Mouse (Mus musculus) layer of hippocampus, postnatal 10 days (tissue): ENCODE measurements around the gene Acap2. TPM values are rescaled to one million over a fixed set of nuclear protein-coding genes. Genes with fewer than 3 reads are reported as not detected.

ENCODE experiments used
- DNase-seq, 2 experiments: peaks; one replicate each; pipeline ENCODE4 v3.0.0; 2021; ENCODE audit warnings: low spot score in 2 of 2
- total RNA-seq, 2 experiments: library from RNA; stranded (reverse); gene quantifications; 2 replicates each; pipeline ENCODE4 v1.2.3; 2021

Acap2 gene
- total RNA-seq, 2 experiments from 2014 or later = 77.5 to 81.6 TPM

- DNase-seq = no peak
Measured at GRCm38 (mm10) chr16:31171418-31171817, 29.6 kb downstream of the Acap2 start.

- DNase-seq = no peak
Measured at GRCm38 (mm10) chr16:31170297-31170696, 30.7 kb downstream of the Acap2 start.

GRCm38 (mm10) chr16:31169596-31169995, 31.4 kb downstream of the Acap2 start:
- no peak for DNase-seq

- no peak for DNase-seq
Measured at GRCm38 (mm10) chr16:31167934-31168333, 33.1 kb downstream of the Acap2 start.

GRCm38 (mm10) chr16:31167017-31167887, 33.8 kb downstream of the Acap2 start:
- DNase-seq = no peak

GRCm38 (mm10) chr16:31165907-31166306, 35.1 kb downstream of the Acap2 start:
- DNase-seq = no peak

GRCm38 (mm10) chr16:31165467-31165866, 35.6 kb downstream of the Acap2 start:
- no peak for DNase-seq

GRCm38 (mm10) chr16:31164125-31164524, 36.9 kb downstream of the Acap2 start:
- DNase-seq = no peak

GRCm38 (mm10) chr16:31160486-31160885, 40.6 kb downstream of the Acap2 start:
- no peak for DNase-seq

GRCm38 (mm10) chr16:31159491-31159890, 41.6 kb downstream of the Acap2 start:
- DNase-seq = no peak

GRCm38 (mm10) chr16:31149841-31150240, 51.2 kb downstream of the Acap2 start:
- no peak for DNase-seq

- DNase-seq = no peak
Measured at GRCm38 (mm10) chr16:31148891-31149290, 52.2 kb downstream of the Acap2 start.

- no peak for DNase-seq
Measured at GRCm38 (mm10) chr16:31147766-31148165, 53.3 kb downstream of the Acap2 start.

- no peak for DNase-seq
Measured at GRCm38 (mm10) chr16:31141916-31142315, 59.1 kb downstream of the Acap2 start.

- no peak for DNase-seq
Measured at GRCm38 (mm10) chr16:31136616-31137253, 64.3 kb downstream of the Acap2 start.

- no peak for DNase-seq
Measured at GRCm38 (mm10) chr16:31135519-31135918, 65.5 kb downstream of the Acap2 start.

GRCm38 (mm10) chr16:31131531-31131930, 69.5 kb downstream of the Acap2 start:
- DNase-seq = no peak

- no peak for DNase-seq
Measured at GRCm38 (mm10) chr16:31128116-31128515, 72.9 kb downstream of the Acap2 start.

- no peak for DNase-seq
Measured at GRCm38 (mm10) chr16:31124991-31125390, 76.1 kb downstream of the Acap2 start.

GRCm38 (mm10) chr16:31121612-31122011, 79.4 kb downstream of the Acap2 start:
- DNase-seq = no peak

- no peak for DNase-seq
Measured at GRCm38 (mm10) chr16:31113596-31113995, 87.4 kb downstream of the Acap2 start.

GRCm38 (mm10) chr16:31101352-31101751, 99.7 kb downstream of the Acap2 start:
- no peak for DNase-seq

- no peak for DNase-seq
Measured at GRCm38 (mm10) chr16:31099906-31100305, 101.1 kb downstream of the Acap2 start.
